Mouse (Mus musculus): ENCODE measurements around the gene Fam208b.

Gene Fam208b

GRCm38 (mm10) chr13:3610795-3611438 lies at the start of gene Fam208b:
Gene Fam208b (minus strand): TSS chr13:3611108.
- ATAC-seq (ENCODE audit: insufficient number of reproducible peaks, low FRiP score, low TSS enrichment) = peak; percentile 99

GRCm38 (mm10) chr13:3659163-3660160 lies 48.6 kb upstream of the Fam208b start:
- ATAC-seq (ENCODE audit: insufficient number of reproducible peaks, low FRiP score, low TSS enrichment) = no peak

GRCm38 (mm10) chr13:3654432-3654831 lies 43.5 kb upstream of the Fam208b start:
- no peak for ATAC-seq (ENCODE audit: insufficient number of reproducible peaks, low FRiP score, low TSS enrichment)

GRCm38 (mm10) chr13:3650569-3650968 lies 39.7 kb upstream of the Fam208b start:
- ATAC-seq (ENCODE audit: insufficient number of reproducible peaks, low FRiP score, low TSS enrichment) = no peak

- no peak for ATAC-seq (ENCODE audit: insufficient number of reproducible peaks, low FRiP score, low TSS enrichment)
Measured at GRCm38 (mm10) chr13:3646566-3646965, 35.7 kb upstream of the Fam208b start.

- no peak for ATAC-seq (ENCODE audit: insufficient number of reproducible peaks, low FRiP score, low TSS enrichment)
Measured at GRCm38 (mm10) chr13:3645919-3646318, 35.0 kb upstream of the Fam208b start.

GRCm38 (mm10) chr13:3644871-3645270 lies 34.0 kb upstream of the Fam208b start:
- no peak for ATAC-seq (ENCODE audit: insufficient number of reproducible peaks, low FRiP score, low TSS enrichment)

GRCm38 (mm10) chr13:3642538-3642937 lies 31.6 kb upstream of the Fam208b start:
- no peak for ATAC-seq (ENCODE audit: insufficient number of reproducible peaks, low FRiP score, low TSS enrichment)

- ATAC-seq (ENCODE audit: insufficient number of reproducible peaks, low FRiP score, low TSS enrichment) = no peak
Measured at GRCm38 (mm10) chr13:3642049-3642448, 31.1 kb upstream of the Fam208b start.

GRCm38 (mm10) chr13:3636797-3637196 lies 25.9 kb upstream of the Fam208b start:
- ATAC-seq (ENCODE audit: insufficient number of reproducible peaks, low FRiP score, low TSS enrichment) = no peak

GRCm38 (mm10) chr13:3635076-3635475 lies 24.2 kb upstream of the Fam208b start:
- ATAC-seq (ENCODE audit: insufficient number of reproducible peaks, low FRiP score, low TSS enrichment) = no peak

GRCm38 (mm10) chr13:3633895-3634811 lies 23.2 kb upstream of the Fam208b start, which contains the start of gene Asb13:
Gene Asb13 (plus strand): TSS chr13:3634032.
- ATAC-seq (ENCODE audit: insufficient number of reproducible peaks, low FRiP score, low TSS enrichment) = peak; percentile 98

- ATAC-seq (ENCODE audit: insufficient number of reproducible peaks, low FRiP score, low TSS enrichment) = no peak
Measured at GRCm38 (mm10) chr13:3633131-3633530, 22.2 kb upstream of the Fam208b start.

- no peak for ATAC-seq (ENCODE audit: insufficient number of reproducible peaks, low FRiP score, low TSS enrichment)
Measured at GRCm38 (mm10) chr13:3632551-3632950, 21.6 kb upstream of the Fam208b start.

GRCm38 (mm10) chr13:3628102-3628501 lies 17.2 kb upstream of the Fam208b start:
- ATAC-seq (ENCODE audit: insufficient number of reproducible peaks, low FRiP score, low TSS enrichment) = no peak

GRCm38 (mm10) chr13:3627139-3627538 lies 16.2 kb upstream of the Fam208b start:
- no peak for ATAC-seq (ENCODE audit: insufficient number of reproducible peaks, low FRiP score, low TSS enrichment)

- ATAC-seq (ENCODE audit: insufficient number of reproducible peaks, low FRiP score, low TSS enrichment) = peak; percentile 21
Measured at GRCm38 (mm10) chr13:3610118-3610794, 652 bp downstream of the Fam208b start.

- no peak for ATAC-seq (ENCODE audit: insufficient number of reproducible peaks, low FRiP score, low TSS enrichment)
Measured at GRCm38 (mm10) chr13:3609780-3610117, 1.2 kb downstream of the Fam208b start.

- no peak for ATAC-seq (ENCODE audit: insufficient number of reproducible peaks, low FRiP score, low TSS enrichment)
Measured at GRCm38 (mm10) chr13:3596232-3596631, 14.7 kb downstream of the Fam208b start.

GRCm38 (mm10) chr13:3594311-3594710 lies 16.6 kb downstream of the Fam208b start:
- ATAC-seq (ENCODE audit: insufficient number of reproducible peaks, low FRiP score, low TSS enrichment) = no peak
